Mouse (Mus musculus) left cerebral cortex, postnatal 14 days (tissue): ENCODE results near the gene Ctbp2. TPM values are rescaled to one million over a fixed set of nuclear protein-coding genes. Genes with fewer than 3 reads are reported as not detected.

ENCODE experiments used
- DNase-seq, 2 experiments: peaks; one replicate each; pipeline ENCODE4 v3.0.0; 2021 to 2022; ENCODE audit warnings: low spot score in 2 of 2, mixed read lengths in 1 of 2
- intact Hi-C: fragments of 180-260 bp; cut with DNase I; formaldehyde crosslinking; loops from one replicate; pipeline ENCODE4 v1.15.1; 2025
- total RNA-seq, 2 experiments: library from RNA; stranded (reverse); gene quantifications; 2 replicates each; pipeline ENCODE4 v1.2.3; 2021

Ctbp2 gene
- total RNA-seq, 2 experiments from 2014 or later = 26.0 to 26.2 TPM

DNA sequence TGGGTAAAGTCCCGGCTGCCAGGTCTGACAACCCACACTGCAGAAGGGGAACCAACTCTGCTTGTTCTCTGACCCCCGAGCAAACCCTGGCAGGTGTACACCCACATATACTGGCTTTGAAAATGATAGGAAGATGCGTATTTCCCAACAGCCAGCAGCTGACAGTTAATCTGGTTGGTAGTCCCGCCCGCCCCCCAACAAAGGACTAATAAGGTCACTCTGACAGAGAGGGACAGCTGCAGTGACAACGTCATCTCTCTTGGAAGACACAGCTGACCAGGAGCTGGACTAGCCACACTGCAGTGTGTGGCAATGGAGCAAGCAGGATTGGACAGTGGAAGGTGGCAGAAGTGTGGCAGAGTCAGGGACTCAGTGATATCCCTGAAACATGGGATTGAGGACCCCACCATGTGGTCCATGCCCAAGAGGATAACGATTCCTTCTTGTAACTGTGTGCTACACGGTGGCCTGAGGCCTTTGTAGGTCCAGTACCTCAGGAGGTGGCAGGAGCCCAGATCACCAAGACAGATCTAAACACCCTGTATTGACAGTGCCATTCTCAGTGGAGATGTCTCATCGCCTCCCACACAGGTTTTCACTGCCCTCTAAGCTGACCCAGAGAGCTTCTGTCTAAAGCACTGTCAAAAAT lies 131.1 kb downstream of the Ctbp2 start:
- intact Hi-C loops = no loop called here
- peak in 1 of 2 experiments; percentile 1 for DNase-seq

DNA sequence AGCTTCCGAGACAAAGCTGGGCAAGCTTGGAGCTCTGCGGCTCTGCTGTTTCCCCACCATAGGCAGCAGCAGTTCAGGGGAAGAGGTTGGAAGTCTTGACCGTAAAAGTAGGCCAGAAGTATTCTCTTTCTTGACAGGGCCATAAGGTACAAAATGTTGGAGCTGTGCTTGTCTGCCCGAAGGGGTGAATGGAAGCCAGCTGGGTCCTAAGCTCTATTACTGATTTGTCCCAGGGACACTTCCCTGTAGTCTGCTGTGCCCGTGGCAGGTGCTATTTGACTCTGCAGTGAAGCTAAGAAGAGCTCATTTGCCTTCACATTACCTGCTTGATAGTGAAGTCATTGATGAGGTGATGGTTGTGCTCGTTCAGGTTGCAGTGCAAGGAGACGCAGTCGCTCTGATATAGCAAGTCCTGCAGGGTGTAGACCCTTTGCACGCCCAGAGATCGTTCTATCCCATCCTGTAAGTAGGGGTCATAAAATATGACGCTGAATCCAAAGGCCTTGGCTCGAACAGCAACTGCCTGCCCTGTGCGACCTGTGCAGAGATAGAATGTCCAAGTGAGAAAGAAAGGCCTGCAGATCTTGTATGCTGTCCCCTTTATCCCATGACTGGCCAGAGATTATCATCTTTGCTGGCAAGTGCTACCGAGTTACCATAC lies 132.8 kb downstream of the Ctbp2 start:
- DNase-seq = peak in 1 of 2 experiments; percentile 2
- intact Hi-C loops = no loop called here

- intact Hi-C loops = no loop called here
- DNase-seq = no peak
These were observed 134.3 kb downstream of the Ctbp2 start for GRCm38 (mm10) chr7:132989839-132990238.

DNA sequence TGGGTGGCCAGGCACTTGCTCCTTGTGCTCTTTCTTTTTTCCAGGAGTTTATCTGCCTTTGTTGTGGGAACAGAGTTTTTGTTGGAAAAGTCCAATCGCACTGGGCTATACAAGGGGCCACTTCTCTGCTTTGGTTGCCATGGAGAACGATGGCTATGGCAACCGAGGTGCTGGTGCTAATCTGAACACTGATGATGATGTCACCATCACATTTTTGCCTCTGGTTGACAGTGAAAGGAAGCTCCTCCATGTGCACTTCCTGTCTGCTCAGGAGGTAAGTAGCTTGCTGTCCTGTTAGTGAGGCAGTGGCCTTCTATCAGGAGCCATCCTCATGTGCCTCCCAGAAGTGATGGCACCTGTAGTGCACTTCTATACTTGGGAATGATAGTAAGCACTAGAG lies 141.5 kb downstream of the Ctbp2 start:
- intact Hi-C loops = no loop called here
- no peak for DNase-seq

DNA sequence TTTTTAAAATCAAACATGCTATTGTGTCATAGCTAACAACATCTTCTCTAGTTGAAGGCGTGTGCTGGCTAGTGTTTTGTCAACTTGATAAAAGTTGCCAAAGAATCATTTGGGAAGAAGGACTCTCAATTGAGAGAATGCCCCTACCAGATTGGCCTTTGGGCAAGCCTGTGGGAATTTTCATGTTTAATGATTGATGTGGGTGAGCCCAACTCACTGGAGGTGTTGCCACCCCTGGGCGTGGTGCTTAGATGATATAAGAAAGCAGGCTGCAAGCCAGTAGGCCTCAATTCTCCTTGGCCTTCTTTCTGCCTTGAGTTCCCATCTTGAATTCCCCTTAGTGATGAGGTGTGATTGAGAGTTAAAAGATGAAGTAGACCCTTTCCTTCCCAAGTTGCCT lies 146.2 kb downstream of the Ctbp2 start:
- intact Hi-C loops = no loop called here

GRCm38 (mm10) chr7:132976079-132976478 lies 148.1 kb downstream of the Ctbp2 start:
- no peak for DNase-seq
- intact Hi-C loops = no loop called here

More for the DNA sequence above, 146.2 kb downstream of the Ctbp2 start:
- no peak for DNase-seq

DNA sequence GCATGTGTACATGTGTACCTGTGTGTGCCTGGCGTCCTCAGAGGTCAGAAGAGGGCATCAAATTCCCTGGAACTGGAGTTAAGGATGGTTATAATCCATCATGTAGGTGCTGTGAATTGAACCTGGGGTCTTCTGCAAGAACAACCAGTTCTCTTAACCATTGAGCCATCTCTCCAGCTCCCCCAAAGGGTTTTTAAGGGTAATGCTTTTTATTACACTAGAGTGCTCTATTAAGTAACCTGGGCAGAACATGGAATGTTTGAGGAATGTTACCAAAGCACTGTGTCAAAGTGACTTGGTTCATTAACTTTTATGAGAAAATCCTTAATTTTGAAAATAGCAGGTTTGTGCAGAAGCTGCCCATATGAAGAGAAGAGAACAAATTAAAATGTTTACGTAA lies 152.1 kb downstream of the Ctbp2 start:
- no peak for DNase-seq
- intact Hi-C loops = no loop called here

DNA sequence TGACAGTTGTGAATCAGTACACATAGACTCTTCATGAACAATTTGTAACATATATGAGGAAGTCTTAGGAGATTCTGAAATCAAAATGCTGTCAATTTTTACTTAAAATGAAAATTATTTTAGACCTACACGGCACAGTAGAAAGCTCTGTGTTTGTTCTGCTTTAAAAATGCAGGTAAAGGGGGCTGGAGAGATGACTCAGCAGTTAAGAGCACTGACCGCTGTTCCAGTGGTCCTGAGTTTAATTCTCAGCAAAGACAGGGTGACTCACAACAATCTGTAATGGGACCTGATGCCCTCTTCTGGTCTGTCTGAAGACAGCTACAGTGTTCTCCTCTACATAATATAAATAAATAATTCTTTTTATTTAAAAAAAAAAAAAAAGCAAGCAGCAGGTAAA lies 158.4 kb downstream of the Ctbp2 start:
- intact Hi-C loops = no loop called here
- no peak for DNase-seq

GRCm38 (mm10) chr7:132964395-132964794 lies 159.8 kb downstream of the Ctbp2 start:
- DNase-seq = no peak
- intact Hi-C loops = no loop called here

DNA sequence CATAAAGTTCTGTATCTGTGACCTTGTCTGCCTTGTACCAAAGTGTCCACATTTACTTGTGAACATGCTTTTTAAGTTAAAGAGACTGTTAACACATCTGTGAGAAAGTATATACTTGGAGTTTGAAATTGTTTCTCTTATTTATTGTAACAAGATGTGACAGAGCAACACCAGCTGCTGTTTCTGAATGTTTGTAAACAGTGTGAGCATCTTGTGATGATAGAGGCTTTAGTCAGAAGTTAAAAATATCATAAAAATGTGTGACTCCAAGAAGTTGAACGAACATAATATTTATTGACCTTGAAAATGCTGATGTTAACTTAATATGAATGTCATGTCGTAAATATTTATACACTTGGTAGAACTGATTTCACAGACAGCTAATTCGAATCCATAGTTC lies 173.5 kb downstream of the Ctbp2 start:
- intact Hi-C loops = no loop called here
- DNase-seq = no peak

DNA sequence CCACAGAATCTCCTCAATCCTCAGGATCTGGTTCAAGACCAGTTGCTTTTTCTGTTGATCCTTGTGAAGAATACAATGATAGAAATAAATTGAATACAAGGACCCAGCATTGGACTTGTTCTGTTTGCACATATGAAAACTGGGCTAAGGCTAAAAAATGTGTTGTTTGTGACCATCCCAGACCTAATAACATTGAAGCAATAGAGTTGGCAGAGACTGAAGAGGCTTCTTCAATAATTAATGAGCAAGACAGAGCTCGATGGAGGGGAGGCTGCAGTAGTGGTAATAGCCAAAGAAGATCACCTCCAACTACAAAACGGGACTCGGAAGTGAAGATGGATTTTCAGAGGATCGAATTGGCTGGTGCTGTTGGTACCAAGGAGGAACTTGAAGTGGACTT lies 174.2 kb downstream of the Ctbp2 start:
- intact Hi-C loops = no loop called here

DNA sequence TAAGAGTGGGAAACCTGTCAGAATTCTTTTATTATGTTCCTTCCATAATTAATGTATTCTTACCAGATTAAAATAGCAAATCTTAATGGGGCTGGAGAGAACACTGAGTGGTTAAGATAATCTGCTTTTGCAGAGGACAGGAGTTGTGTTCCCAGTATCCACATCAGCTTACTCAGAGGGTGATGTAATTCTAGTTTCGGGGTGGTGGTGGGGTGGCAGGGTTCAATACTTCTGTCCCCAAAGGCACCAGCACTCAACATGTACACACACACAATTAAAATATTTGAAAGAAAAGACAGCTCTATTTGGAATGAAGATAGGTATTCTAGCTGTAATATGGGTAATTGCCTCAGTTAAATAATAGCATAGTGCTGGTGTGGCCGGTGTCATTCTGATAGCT lies 183.6 kb downstream of the Ctbp2 start:
- DNase-seq = no peak
- intact Hi-C loops = no loop called here

More for the DNA sequence above, 174.2 kb downstream of the Ctbp2 start:
- no peak for DNase-seq

DNA sequence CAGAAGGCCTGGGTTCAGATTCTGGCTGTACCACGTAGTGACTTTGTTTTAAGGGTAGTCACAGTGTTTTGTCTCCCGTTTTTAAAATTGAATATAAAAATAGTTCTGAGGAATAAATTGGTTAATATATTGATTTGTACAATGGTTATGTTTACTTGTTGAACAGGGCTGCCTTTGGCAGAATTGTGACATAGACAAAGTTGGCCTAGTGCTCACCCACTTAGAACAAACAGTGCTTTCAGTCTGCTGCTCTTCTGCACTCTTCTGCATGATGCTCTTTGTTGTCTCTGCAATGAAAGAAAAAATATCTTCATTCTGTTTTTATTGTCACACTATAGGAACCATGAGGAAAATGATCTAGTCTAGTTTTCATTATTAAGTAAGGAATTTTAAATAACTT lies 185.0 kb downstream of the Ctbp2 start:
- intact Hi-C loops = no loop called here
- DNase-seq = no peak

Other genes with a start within 250 kb of the Ctbp2 start
- 10 to 100 TPM; 34.7 to 34.9 TPM for gene Zranb1, start 193.2 kb downstream of the Ctbp2 start, total RNA-seq
- gene Fgfr2, start 1.0 kb downstream of the Ctbp2 start, total RNA-seq = 10 to 100 TPM; 27.3 to 32.7 TPM